Comparison of ENCODE assay signal across 8 mouse cellular contexts in genomic region chr19:8992769-8993624, GRCm38 (mm10). TPM values are rescaled to one million over a fixed set of nuclear protein-coding genes. Genes with fewer than 3 reads are reported as not detected.
A peak's percentile ranks its signal among the peaks of the same experiment; 100 is the strongest.
DNase-seq lines count a peak whose midpoint lies in the region; ATAC-seq lines count a peak whose summit lies in the region.

No protein-coding gene starts in this region.

- peak; percentile 38 for DNase-seq in cerebellum, adult 8-10 months
- no peak for DNase-seq in cerebellum, adult 9-10 months
- DNase-seq in cerebellum, postnatal 25 days = peak; percentile 72 to 85
- DNase-seq in gastrocnemius, postnatal 36 days = peak; percentile 82 to 91
- peak; percentile 86 for DNase-seq in splenic B cell, adult 2 months (ENCODE audit: low read depth, low spot score)

- H3K27me3 ChIP-seq in intestine, embryonic 15.5 days (replicated peaks) = no peaks in the 10 kb centered on the region
- H3K27me3 ChIP-seq in limb, embryonic 12.5 days = no peaks in the 10 kb centered on the region
- H3K27me3 ChIP-seq in splenic B cell, adult 2 months (ENCODE audit: control insufficient read depth, insufficient read depth, low read length, poor library complexity, severe bottlenecking) = no peaks in the 10 kb centered on the region

- intact Hi-C loops in gastrocnemius, postnatal 36 days (cut with DNase I) = loop anchor here (5.0 kb wide), 1 partner anchor 89 kb away; no protein-coding TSS in a partner anchor

- no peaks in the 10 kb centered on the region for H3K9me3 ChIP-seq in intestine, embryonic 15.5 days
- no peaks in the 10 kb centered on the region for H3K9me3 ChIP-seq in limb, embryonic 12.5 days

- H3K4me2 ChIP-seq in intestine, embryonic 15.5 days (replicated peaks) = peak overlapping the region; percentile 88
- H3K4me2 ChIP-seq in limb, embryonic 12.5 days = peak overlapping the region; percentile 37

- H3K9ac ChIP-seq in intestine, embryonic 15.5 days = peak overlapping the region; percentile 2; the same call in 1 of the 2 replicates
- H3K9ac ChIP-seq in limb, embryonic 12.5 days (replicated peaks) = no peak overlapping the region

- 0 out of 2 replicates have a peak, but pooled peaks have one; percentile 9 for ATAC-seq in intestine, embryonic 15.5 days
- no peak for ATAC-seq in limb, embryonic 12.5 days (ENCODE audit: insufficient number of reproducible peaks, insufficient read depth, low FRiP score, low TSS enrichment, low read depth)
- peak; percentile 33 for ATAC-seq in monocyte, adult 5-6 weeks (replicated peaks; ENCODE audit: insufficient number of reproducible peaks, low FRiP score, low TSS enrichment, poor library complexity, severe bottlenecking)

- H3K4me3 ChIP-seq in intestine, embryonic 15.5 days (replicated peaks) = peak overlapping the region; percentile 81; the same call in 1 of the 2 replicates
- H3K4me3 ChIP-seq in limb, embryonic 12.5 days (replicated peaks) = peak overlapping the region; percentile 5; the same call in 1 of the 2 replicates

- H3K36me3 ChIP-seq in intestine, embryonic 15.5 days = no peaks in the 10 kb centered on the region
- H3K36me3 ChIP-seq in limb, embryonic 12.5 days = no peaks in the 10 kb centered on the region
- H3K36me3 ChIP-seq in splenic B cell, adult 2 months (ENCODE audit: control insufficient read depth, insufficient read depth, low read length, poor library complexity, severe bottlenecking) = no peaks in the 10 kb centered on the region

- H3K4me1 ChIP-seq in intestine, embryonic 15.5 days (replicated peaks) = peaks cover 64% of the 10 kb centered on the region
- peaks cover 54% of the 10 kb centered on the region for H3K4me1 ChIP-seq in limb, embryonic 12.5 days (replicated peaks)

- WGBS in intestine, embryonic 15.5 days = 37% methylated on average over 12 of the region's 12 CpGs
- 30% methylated on average over 12 of the region's 12 CpGs for WGBS in limb, embryonic 12.5 days

- H3K27ac ChIP-seq in intestine, embryonic 15.5 days = peak overlapping the region; percentile 96
- peak overlapping the region; percentile 96; the same call in 1 of the 2 replicates for H3K27ac ChIP-seq in limb, embryonic 12.5 days

RNA-seq across cellular contexts. Expression of gene Ahnak, which starts 3.9 kb away (rescaled TPM):
- total RNA-seq in gastrocnemius, postnatal 36 days (2021) = 100 to 1,000 TPM; 171 to 208 TPM
- polyA plus RNA-seq in intestine, embryonic 15.5 days (2015; fragmentation: Nextera tagmentation; extraction: Ambion mirVana) = 22.4 and 25.0 TPM in 2 replicates
- polyA plus RNA-seq in limb, embryonic 12.5 days (2016; fragmentation: Nextera tagmentation; extraction: Ambion mirVana) = 20.5 and 24.1 TPM in 2 replicates
- 408 to 1,020 TPM (median 414 TPM) in 3 replicates for total RNA-seq in monocyte, adult 5-6 weeks (2017)

RNA-seq across cellular contexts. Expression of gene Eef1g, which starts 26.2 kb away (rescaled TPM):
- total RNA-seq in gastrocnemius, postnatal 36 days (2021) = 100 to 1,000 TPM; 441 to 447 TPM
- 436 and 453 TPM in 2 replicates for polyA plus RNA-seq in intestine, embryonic 15.5 days (2015; fragmentation: Nextera tagmentation; extraction: Ambion mirVana)
- polyA plus RNA-seq in limb, embryonic 12.5 days (2016; fragmentation: Nextera tagmentation; extraction: Ambion mirVana) = 472 and 476 TPM in 2 replicates
- 313 to 352 TPM (median 341 TPM) in 3 replicates for total RNA-seq in monocyte, adult 5-6 weeks (2017)

RNA-seq across cellular contexts. Expression of gene Tut1, which starts 39.4 kb away (rescaled TPM):
- total RNA-seq in gastrocnemius, postnatal 36 days (2021) = 1 to 10 TPM; 6.0 to 7.7 TPM
- 29.7 and 30.4 TPM in 2 replicates for polyA plus RNA-seq in intestine, embryonic 15.5 days (2015; fragmentation: Nextera tagmentation; extraction: Ambion mirVana)
- polyA plus RNA-seq in limb, embryonic 12.5 days (2016; fragmentation: Nextera tagmentation; extraction: Ambion mirVana) = 37.9 and 39.7 TPM in 2 replicates
- total RNA-seq in monocyte, adult 5-6 weeks (2017) = 14.8 to 16.9 TPM (median 16.7 TPM) in 3 replicates

RNA-seq across cellular contexts. Expression of gene Mta2, which starts 51.3 kb away (rescaled TPM):
- 10 to 100 TPM; 19.4 to 24.1 TPM for total RNA-seq in gastrocnemius, postnatal 36 days (2021)
- 130 and 139 TPM in 2 replicates for polyA plus RNA-seq in intestine, embryonic 15.5 days (2015; fragmentation: Nextera tagmentation; extraction: Ambion mirVana)
- polyA plus RNA-seq in limb, embryonic 12.5 days (2016; fragmentation: Nextera tagmentation; extraction: Ambion mirVana) = 227 and 231 TPM in 2 replicates
- total RNA-seq in monocyte, adult 5-6 weeks (2017) = 129 to 201 TPM (median 158 TPM) in 3 replicates
